Mouse (Mus musculus): ENCODE measurements around the gene Tyw1. TPM values are rescaled to one million over a fixed set of nuclear protein-coding genes. Genes with fewer than 3 reads are reported as not detected.

Gene Tyw1
- polyA plus RNA-seq, 1 experiment from 2014 or later, result 30.5 TPM

DNA sequence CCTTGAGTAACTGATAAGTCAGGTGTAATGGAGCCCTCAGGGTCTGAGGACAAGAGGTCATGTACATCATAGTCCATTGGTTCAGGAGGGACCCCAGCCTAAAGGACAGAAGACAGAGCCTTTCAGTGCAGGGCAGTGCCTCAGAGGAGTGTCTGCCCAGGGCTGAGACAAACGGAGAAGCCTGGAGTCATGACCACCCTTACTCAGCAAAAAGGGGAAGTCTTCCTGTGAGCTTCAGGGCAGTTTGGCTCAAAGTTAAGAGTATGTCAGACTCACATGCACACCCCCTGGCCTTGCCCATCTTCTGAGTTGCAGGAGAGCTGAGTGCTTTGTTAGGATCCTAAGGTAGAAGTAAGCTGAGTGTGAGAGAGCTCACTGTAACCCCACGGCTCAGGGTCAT lies 74.5 kb downstream of the Tyw1 start:
- 87% methylated on average over 2 of the region's 2 CpGs for WGBS
- no peak overlapping the region for H3K9ac ChIP-seq (ENCODE audit: low read length)
- ATAC-seq (ENCODE audit: insufficient number of reproducible peaks, low FRiP score, low TSS enrichment, low read depth), result no peak
- DNase-seq (ENCODE audit: low spot score), result no peak
- H3K4me2 ChIP-seq (ENCODE audit: low read depth, severe bottlenecking), result no peak overlapping the region
- no peaks in the 10 kb centered on the region for H3K4me1 ChIP-seq (ENCODE audit: control insufficient read depth, insufficient read depth, low read length)
- no peaks in the 10 kb centered on the region for H3K9me3 ChIP-seq (ENCODE audit: control insufficient read depth, low read length)
- no peak overlapping the region for H3K27ac ChIP-seq (replicated peaks; ENCODE audit: low read depth, low read length)
- peaks cover 6% of the 10 kb centered on the region; the same call in 1 of the 2 replicates for H3K36me3 ChIP-seq (ENCODE audit: control insufficient read depth, insufficient read depth, low read length)
- H3K27me3 ChIP-seq (ENCODE audit: control insufficient read depth, insufficient read depth, low read length), result no peaks in the 10 kb centered on the region
- no peak overlapping the region for H3K4me3 ChIP-seq (ENCODE audit: low read depth, low read length)

DNA sequence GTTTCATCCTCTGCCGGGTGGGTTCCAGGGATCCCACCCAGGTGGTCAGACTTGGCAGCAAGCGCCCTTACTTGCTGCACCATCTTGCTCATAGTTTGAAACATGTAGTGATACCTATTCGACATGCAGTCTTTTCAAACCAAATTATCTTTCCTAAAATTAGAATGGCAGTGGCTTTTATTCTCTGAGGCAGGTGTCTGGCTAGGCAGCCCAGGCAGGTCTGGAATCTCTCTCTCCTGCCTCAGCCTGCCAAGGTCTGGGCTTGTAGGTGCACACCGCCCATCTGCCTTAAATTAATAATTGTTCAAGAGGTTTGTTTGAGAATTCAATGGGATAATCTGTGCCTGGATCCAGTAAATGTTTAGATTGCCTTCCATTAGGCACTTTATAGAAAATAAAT lies 75.4 kb downstream of the Tyw1 start:
- 91% methylated on average over 4 of the region's 4 CpGs for WGBS
- no peaks in the 10 kb centered on the region for H3K9me3 ChIP-seq (ENCODE audit: control insufficient read depth, low read length)

DNA sequence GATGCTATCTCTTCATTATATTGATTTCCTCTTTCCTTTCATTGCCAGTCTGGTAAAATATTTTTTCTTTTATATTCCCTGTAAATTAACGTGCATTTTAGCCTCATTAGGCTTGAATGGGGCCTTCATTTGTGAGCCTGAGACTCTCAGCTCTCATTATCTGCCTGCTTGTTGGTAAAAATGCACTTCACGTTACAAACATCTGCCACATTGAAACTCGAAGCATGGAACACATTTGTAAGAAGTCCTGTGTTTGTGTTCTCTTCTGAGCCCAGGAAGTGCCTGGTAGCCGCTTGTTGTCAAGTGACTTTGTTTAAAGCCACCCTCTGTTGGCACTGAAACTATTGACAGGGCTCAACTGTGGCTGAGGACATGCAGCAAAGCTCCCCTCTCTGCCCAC lies 75.8 kb downstream of the Tyw1 start:
- no peak overlapping the region for H3K9ac ChIP-seq (ENCODE audit: low read length)
- no peak for DNase-seq (ENCODE audit: low spot score)
- no peak for ATAC-seq (ENCODE audit: insufficient number of reproducible peaks, low FRiP score, low TSS enrichment, low read depth)
- no peak overlapping the region for H3K4me3 ChIP-seq (ENCODE audit: low read depth, low read length)
- no peaks in the 10 kb centered on the region for H3K9me3 ChIP-seq (ENCODE audit: control insufficient read depth, low read length)
- no peaks in the 10 kb centered on the region for H3K27me3 ChIP-seq (ENCODE audit: control insufficient read depth, insufficient read depth, low read length)
- peaks cover 12% of the 10 kb centered on the region for H3K36me3 ChIP-seq (ENCODE audit: control insufficient read depth, insufficient read depth, low read length)
- no peak overlapping the region for H3K27ac ChIP-seq (replicated peaks; ENCODE audit: low read depth, low read length)
- H3K4me1 ChIP-seq (ENCODE audit: control insufficient read depth, insufficient read depth, low read length), result no peaks in the 10 kb centered on the region
- WGBS, result 73% methylated on average over 4 of the region's 4 CpGs
- no peak overlapping the region for H3K4me2 ChIP-seq (ENCODE audit: low read depth, severe bottlenecking)

More for the DNA sequence above, 75.4 kb downstream of the Tyw1 start:
- no peak overlapping the region for H3K4me3 ChIP-seq (ENCODE audit: low read depth, low read length)
- no peak overlapping the region for H3K4me2 ChIP-seq (ENCODE audit: low read depth, severe bottlenecking)
- H3K27me3 ChIP-seq (ENCODE audit: control insufficient read depth, insufficient read depth, low read length), result no peaks in the 10 kb centered on the region
- H3K27ac ChIP-seq (replicated peaks; ENCODE audit: low read depth, low read length), result no peak overlapping the region
- no peak for DNase-seq (ENCODE audit: low spot score)
- H3K36me3 ChIP-seq (ENCODE audit: control insufficient read depth, insufficient read depth, low read length), result peaks cover 12% of the 10 kb centered on the region
- H3K4me1 ChIP-seq (ENCODE audit: control insufficient read depth, insufficient read depth, low read length), result no peaks in the 10 kb centered on the region
- no peak for ATAC-seq (ENCODE audit: insufficient number of reproducible peaks, low FRiP score, low TSS enrichment, low read depth)
- H3K9ac ChIP-seq (ENCODE audit: low read length), result no peak overlapping the region

DNA sequence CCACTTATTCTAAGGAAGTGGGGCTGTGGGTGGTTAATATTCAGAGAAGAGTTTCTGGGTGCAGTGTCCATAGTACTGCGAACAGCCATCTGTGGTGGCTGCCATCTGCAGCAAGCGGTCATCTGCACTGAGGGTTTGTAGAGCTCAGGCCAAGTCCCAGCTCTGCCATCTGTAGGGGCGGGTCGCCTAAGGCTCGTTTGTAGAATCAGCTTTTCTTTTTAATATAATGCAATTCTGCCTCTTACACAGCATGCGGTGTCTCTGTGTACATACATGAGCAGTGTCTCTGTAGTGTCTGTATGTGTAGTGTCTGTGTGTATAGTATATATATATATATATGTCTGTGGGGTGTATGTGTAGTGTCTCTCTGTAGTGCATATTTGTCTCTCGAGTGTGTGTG lies 78.1 kb downstream of the Tyw1 start:
- ATAC-seq (ENCODE audit: insufficient number of reproducible peaks, low FRiP score, low TSS enrichment, low read depth), result no peak
- Histone ChIP-seq H3K9ac (ENCODE audit: low read length) (no peak overlapping the region), H3K9me3 (ENCODE audit: control insufficient read depth, low read length) (no peaks in the 10 kb centered on the region), H3K27ac (replicated peaks; ENCODE audit: low read depth, low read length) (no peak overlapping the region), H3K4me3 (ENCODE audit: low read depth, low read length) (no peak overlapping the region), H3K27me3 (ENCODE audit: control insufficient read depth, insufficient read depth, low read length) (no peaks in the 10 kb centered on the region), H3K36me3 (ENCODE audit: control insufficient read depth, insufficient read depth, low read length) (peaks cover 12% of the 10 kb centered on the region), H3K4me1 (ENCODE audit: control insufficient read depth, insufficient read depth, low read length) (no peaks in the 10 kb centered on the region), H3K4me2 (ENCODE audit: low read depth, severe bottlenecking) (no peak overlapping the region)
- WGBS, result 93% methylated on average over 7 of the region's 7 CpGs
- no peak for DNase-seq (ENCODE audit: low spot score)

DNA sequence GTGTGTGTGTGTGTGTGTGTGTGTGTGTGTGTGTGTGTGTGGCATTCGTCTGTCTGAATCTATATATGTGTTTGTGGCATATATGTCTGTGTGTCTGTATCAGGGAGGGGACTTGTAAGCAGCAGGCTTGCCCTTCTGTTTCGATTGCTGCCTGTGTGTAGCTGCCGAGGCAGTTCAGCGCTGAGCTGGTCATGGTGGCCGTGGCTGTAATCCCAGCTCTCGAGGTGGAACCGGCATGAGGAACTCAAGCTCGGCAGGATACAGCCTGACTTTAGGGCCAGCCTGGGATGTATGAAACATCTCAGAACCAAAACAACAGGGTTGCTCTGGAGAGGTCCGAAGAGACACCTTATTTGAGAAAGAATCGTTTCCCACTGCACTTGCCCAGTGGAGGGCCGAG lies 78.6 kb downstream of the Tyw1 start:
- WGBS, result 92% methylated on average over 11 of the region's 11 CpGs
- Histone ChIP-seq H3K4me3 (ENCODE audit: low read depth, low read length) (no peak overlapping the region), H3K27ac (replicated peaks; ENCODE audit: low read depth, low read length) (no peak overlapping the region), H3K9ac (ENCODE audit: low read length) (no peak overlapping the region), H3K27me3 (ENCODE audit: control insufficient read depth, insufficient read depth, low read length) (no peaks in the 10 kb centered on the region), H3K4me2 (ENCODE audit: low read depth, severe bottlenecking) (no peak overlapping the region), H3K9me3 (ENCODE audit: control insufficient read depth, low read length) (no peaks in the 10 kb centered on the region), H3K4me1 (ENCODE audit: control insufficient read depth, insufficient read depth, low read length) (no peaks in the 10 kb centered on the region), H3K36me3 (ENCODE audit: control insufficient read depth, insufficient read depth, low read length) (peaks cover 12% of the 10 kb centered on the region)
- ATAC-seq (ENCODE audit: insufficient number of reproducible peaks, low FRiP score, low TSS enrichment, low read depth) (no peak), DNase-seq (ENCODE audit: low spot score) (no peak)

DNA sequence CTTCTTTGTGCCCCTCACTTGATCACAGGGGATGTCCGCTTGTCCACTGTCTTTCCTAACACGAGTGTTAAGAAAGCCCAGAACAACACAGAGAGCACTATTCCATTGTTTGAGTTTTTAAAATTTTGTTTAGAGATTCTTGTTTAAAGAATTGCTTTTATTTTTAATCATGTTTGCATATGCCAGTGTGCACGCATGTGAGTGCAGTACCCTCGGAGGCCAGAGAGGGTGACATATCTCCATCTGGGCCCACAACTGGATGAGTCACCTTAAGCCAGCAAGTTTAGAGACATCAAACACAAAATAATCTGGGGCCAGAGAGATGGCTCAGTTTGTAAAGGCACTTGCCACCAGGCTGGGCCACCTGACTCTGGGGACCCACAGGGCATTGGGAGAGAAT lies 80.0 kb downstream of the Tyw1 start:
- no peak for ATAC-seq (ENCODE audit: insufficient number of reproducible peaks, low FRiP score, low TSS enrichment, low read depth)
- 96% methylated on average over 4 of the region's 4 CpGs for WGBS

DNA sequence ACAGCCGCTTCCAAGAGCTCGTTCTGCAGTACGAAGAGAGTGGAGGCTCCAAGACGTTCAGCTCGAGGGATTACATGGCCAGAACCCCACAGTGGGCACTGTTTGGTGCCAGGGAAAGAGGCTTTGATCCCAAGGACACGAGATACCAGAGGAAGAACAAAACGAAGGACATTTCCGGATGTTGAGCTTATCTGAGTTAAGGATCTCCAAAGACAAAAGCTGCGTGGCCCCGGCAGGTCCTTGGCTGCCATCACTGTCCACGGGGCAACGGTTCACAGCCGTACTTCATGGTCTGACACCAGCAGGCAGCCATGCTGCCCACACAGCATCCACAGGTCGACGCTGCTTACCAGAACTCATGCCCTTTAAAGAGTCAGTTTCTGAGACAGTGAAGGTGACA lies 85.2 kb downstream of the Tyw1 start:
- no peaks in the 10 kb centered on the region for H3K4me1 ChIP-seq (ENCODE audit: control insufficient read depth, insufficient read depth, low read length)
- no peaks in the 10 kb centered on the region for H3K9me3 ChIP-seq (ENCODE audit: control insufficient read depth, low read length)
- no peak overlapping the region for H3K9ac ChIP-seq (ENCODE audit: low read length)
- H3K36me3 ChIP-seq (ENCODE audit: control insufficient read depth, insufficient read depth, low read length), result peaks cover 10% of the 10 kb centered on the region
- H3K27ac ChIP-seq (replicated peaks; ENCODE audit: low read depth, low read length), result no peak overlapping the region
- H3K4me3 ChIP-seq (ENCODE audit: low read depth, low read length), result no peak overlapping the region
- DNase-seq (ENCODE audit: low spot score) (no peak), ATAC-seq (ENCODE audit: insufficient number of reproducible peaks, low FRiP score, low TSS enrichment, low read depth) (no peak)
- no peaks in the 10 kb centered on the region for H3K27me3 ChIP-seq (ENCODE audit: control insufficient read depth, insufficient read depth, low read length)
- H3K4me2 ChIP-seq (ENCODE audit: low read depth, severe bottlenecking), result no peak overlapping the region
- WGBS, result 93% methylated on average over 15 of the region's 15 CpGs

More for the DNA sequence above, 80.0 kb downstream of the Tyw1 start:
- H3K4me3 ChIP-seq (ENCODE audit: low read depth, low read length), result no peak overlapping the region
- no peaks in the 10 kb centered on the region for H3K9me3 ChIP-seq (ENCODE audit: control insufficient read depth, low read length)
- no peak for DNase-seq (ENCODE audit: low spot score)
- H3K9ac ChIP-seq (ENCODE audit: low read length), result no peak overlapping the region
- no peak overlapping the region for H3K27ac ChIP-seq (replicated peaks; ENCODE audit: low read depth, low read length)
- H3K27me3 ChIP-seq (ENCODE audit: control insufficient read depth, insufficient read depth, low read length), result no peaks in the 10 kb centered on the region
- peaks cover 10% of the 10 kb centered on the region for H3K36me3 ChIP-seq (ENCODE audit: control insufficient read depth, insufficient read depth, low read length)
- H3K4me1 ChIP-seq (ENCODE audit: control insufficient read depth, insufficient read depth, low read length), result no peaks in the 10 kb centered on the region
- no peak overlapping the region for H3K4me2 ChIP-seq (ENCODE audit: low read depth, severe bottlenecking)

DNA sequence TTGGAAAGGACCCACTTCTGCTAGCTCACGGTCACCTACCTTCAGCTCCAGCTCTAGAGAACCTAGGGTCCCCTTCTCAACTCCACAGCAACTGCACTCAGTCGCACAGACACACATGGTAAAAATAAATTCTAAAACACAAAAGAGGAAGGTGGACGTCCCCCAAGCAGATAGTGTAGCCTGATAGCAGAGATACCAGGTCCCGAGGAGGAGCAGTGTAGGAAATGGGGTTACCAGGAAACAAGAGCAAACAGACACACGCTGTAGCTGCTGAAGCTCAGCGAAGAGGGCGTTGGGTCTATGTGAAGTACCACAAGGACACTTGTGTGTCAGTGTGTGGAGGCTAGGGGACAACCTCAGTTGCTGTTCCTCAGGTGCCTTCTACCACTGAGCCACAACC lies 89.6 kb downstream of the Tyw1 start:
- DNase-seq (ENCODE audit: low spot score) (no peak), ATAC-seq (ENCODE audit: insufficient number of reproducible peaks, low FRiP score, low TSS enrichment, low read depth) (no peak)
- Histone ChIP-seq H3K27me3 (ENCODE audit: control insufficient read depth, insufficient read depth, low read length) (no peaks in the 10 kb centered on the region), H3K9ac (ENCODE audit: low read length) (no peak overlapping the region), H3K4me1 (ENCODE audit: control insufficient read depth, insufficient read depth, low read length) (no peaks in the 10 kb centered on the region), H3K4me3 (ENCODE audit: low read depth, low read length) (no peak overlapping the region), H3K36me3 (ENCODE audit: control insufficient read depth, insufficient read depth, low read length) (peaks cover 8% of the 10 kb centered on the region), H3K9me3 (ENCODE audit: control insufficient read depth, low read length) (peaks cover 2% of the 10 kb centered on the region; the same call in 1 of the 2 replicates), H3K27ac (replicated peaks; ENCODE audit: low read depth, low read length) (no peak overlapping the region), H3K4me2 (ENCODE audit: low read depth, severe bottlenecking) (no peak overlapping the region)
- WGBS, result 93% methylated on average over 7 of the region's 7 CpGs

DNA sequence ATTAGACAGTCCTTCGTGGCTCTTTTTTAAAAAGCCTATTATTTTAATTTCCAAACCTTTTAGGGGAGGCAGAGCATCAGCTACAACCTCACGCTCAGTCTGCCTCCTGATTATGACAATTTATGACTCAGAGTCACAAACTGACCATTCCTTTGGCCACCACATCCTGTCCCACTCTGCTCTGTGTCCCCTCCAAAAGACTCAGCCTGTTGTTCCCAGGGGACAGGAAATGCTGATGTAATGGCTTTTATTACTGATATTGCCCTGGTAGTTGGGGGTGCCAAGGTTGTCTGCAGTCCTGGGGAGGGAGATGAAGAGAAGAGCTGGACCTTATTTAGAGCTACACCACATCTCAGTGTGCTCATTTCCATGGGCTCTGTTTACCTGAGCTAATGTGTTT lies 90.5 kb downstream of the Tyw1 start:
- DNase-seq (ENCODE audit: low spot score), result no peak
- H3K4me2 ChIP-seq (ENCODE audit: low read depth, severe bottlenecking), result no peak overlapping the region
- 87% methylated on average over 2 of the region's 2 CpGs for WGBS

More for the DNA sequence above, 90.5 kb downstream of the Tyw1 start:
- H3K9me3 ChIP-seq (ENCODE audit: control insufficient read depth, low read length), result peaks cover 2% of the 10 kb centered on the region; the same call in 1 of the 2 replicates
- no peaks in the 10 kb centered on the region for H3K4me1 ChIP-seq (ENCODE audit: control insufficient read depth, insufficient read depth, low read length)
- no peak overlapping the region for H3K27ac ChIP-seq (replicated peaks; ENCODE audit: low read depth, low read length)
- ATAC-seq (ENCODE audit: insufficient number of reproducible peaks, low FRiP score, low TSS enrichment, low read depth), result no peak
- peaks cover 5% of the 10 kb centered on the region for H3K36me3 ChIP-seq (ENCODE audit: control insufficient read depth, insufficient read depth, low read length)
- H3K4me3 ChIP-seq (ENCODE audit: low read depth, low read length), result no peak overlapping the region
- no peaks in the 10 kb centered on the region for H3K27me3 ChIP-seq (ENCODE audit: control insufficient read depth, insufficient read depth, low read length)
- no peak overlapping the region for H3K9ac ChIP-seq (ENCODE audit: low read length)

All from limb, embryonic 11.5 days (tissue).